ENCODE assay signal across 9 mouse cellular contexts in the genomic region with DNA sequence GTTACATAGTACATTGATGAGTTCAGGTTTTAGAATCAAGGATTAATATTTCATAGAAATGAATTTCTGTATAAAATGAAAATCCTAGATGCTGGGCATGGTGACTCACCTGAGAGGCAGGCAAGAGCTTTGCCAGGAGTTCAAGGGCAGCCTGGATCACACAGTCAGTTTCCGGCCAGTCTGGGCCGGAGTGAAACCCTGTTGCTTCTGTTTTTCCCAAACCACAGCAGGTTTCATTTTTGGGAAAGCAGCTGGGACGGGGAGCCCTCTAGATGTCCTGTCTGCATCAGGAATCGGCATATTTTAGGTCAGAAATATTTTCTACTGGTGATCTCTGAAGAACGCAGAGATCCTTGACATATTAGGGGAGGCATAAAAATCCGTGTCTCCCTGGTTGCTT. TPM values are rescaled to one million over a fixed set of nuclear protein-coding genes. Genes with fewer than 3 reads are reported as not detected.
A peak's percentile ranks its signal among the peaks of the same experiment; 100 is the strongest.
DNase-seq lines count a peak whose midpoint lies in the region; ATAC-seq and TF ChIP-seq lines count a peak whose summit lies in the region.
"Had no signal": no experiment of that assay in that cellular context is flagged by ENCODE, and none has a peak within 500 bp of the region (broad histone marks: within the 10 kb centered on the region; RNA-seq: fewer than 3 reads in every experiment).

No protein-coding gene starts in this region.

- WGBS in forebrain, embryonic 11.5 days: 59% methylated on average over 6 of the region's 6 CpGs
- 55% methylated on average over 6 of the region's 6 CpGs for WGBS in intestine, postnatal 0 days

- no peaks in the 10 kb centered on the region for H3K36me3 ChIP-seq in forebrain, embryonic 11.5 days (ENCODE audit: control insufficient read depth, insufficient read depth, low read length)
- no peaks in the 10 kb centered on the region for H3K36me3 ChIP-seq in intestine, postnatal 0 days (ENCODE audit: control insufficient read depth, insufficient read depth)

- peak overlapping the region; percentile 2; the same call in 1 of the 2 replicates for H3K4me2 ChIP-seq in forebrain, embryonic 11.5 days (ENCODE audit: low read depth, low read length, severe bottlenecking)
- peak overlapping the region; percentile 17; the same call in 1 of the 2 replicates for H3K4me2 ChIP-seq in intestine, postnatal 0 days (replicated peaks; ENCODE audit: low read depth)

- 0 out of 2 replicates have a peak, but pooled peaks have one; percentile 2 for TF ChIP-seq CTCF in intestine, postnatal 0 days (IDR thresholded peaks at IDR 0.05; ENCODE audit: low read depth)

- H3K27me3 ChIP-seq in forebrain, embryonic 11.5 days (ENCODE audit: control insufficient read depth, insufficient read depth, low read length): no peaks in the 10 kb centered on the region
- H3K27me3 ChIP-seq in intestine, postnatal 0 days (replicated peaks; ENCODE audit: control insufficient read depth, insufficient read depth, low read length): no peaks in the 10 kb centered on the region

- intact Hi-C loops in heart, postnatal 14 days (cut with DNase I): no loop called here

- peak overlapping the region; percentile 79 for H3K27ac ChIP-seq in forebrain, embryonic 11.5 days (ENCODE audit: low read depth, low read length)
- peak overlapping the region; percentile 51; the same call in 1 of the 2 replicates for H3K27ac ChIP-seq in intestine, postnatal 0 days (ENCODE audit: low read depth, low read length)

- no peaks in the 10 kb centered on the region for H3K9me3 ChIP-seq in forebrain, embryonic 11.5 days (ENCODE audit: control insufficient read depth, low read length)
- H3K9me3 ChIP-seq in intestine, postnatal 0 days (ENCODE audit: control insufficient read depth): no peaks in the 10 kb centered on the region

- H3K4me1 ChIP-seq in forebrain, embryonic 11.5 days (replicated peaks; ENCODE audit: control insufficient read depth, insufficient read depth, low read length): peaks cover 24% of the 10 kb centered on the region
- H3K4me1 ChIP-seq in intestine, postnatal 0 days (replicated peaks; ENCODE audit: control insufficient read depth, insufficient read depth, low read length): peaks cover 5% of the 10 kb centered on the region; the same call in 1 of the 2 replicates

- no peak overlapping the region for H3K4me3 ChIP-seq in forebrain, embryonic 11.5 days (ENCODE audit: low read depth, low read length)
- peak overlapping the region; percentile 0; the same call in 1 of the 2 replicates for H3K4me3 ChIP-seq in intestine, postnatal 0 days (ENCODE audit: low read depth, low read length)

- DNase-seq in heart, adult 18-20 months: peak; percentile 59 to 63
- no peak for DNase-seq in heart, postnatal 14 days
- DNase-seq in 3134 (ENCODE audit: extremely low read depth, insufficient read length, low spot score): peak; percentile 42
- no peak for DNase-seq in forebrain, embryonic 11.5 days (ENCODE audit: low spot score)
- DNase-seq in right cerebral cortex, postnatal 25 days: no peak
- DNase-seq in frontal cortex, postnatal 36 days (ENCODE audit: low spot score in 2 of 2): no peak
- DNase-seq: right cerebral cortex, postnatal 14 days had no signal

- ATAC-seq in forebrain, embryonic 11.5 days (replicated peaks; ENCODE audit: low FRiP score): no peak
- no peak for ATAC-seq in intestine, postnatal 0 days
- ATAC-seq in megakaryocyte, adult 5-6 weeks (ENCODE audit: poor library complexity, severe bottlenecking): no peak

- H3K9ac ChIP-seq in forebrain, embryonic 11.5 days (ENCODE audit: low read length): no peak overlapping the region; the same call in 1 of the 2 replicates
- no peak overlapping the region for H3K9ac ChIP-seq in intestine, postnatal 0 days (ENCODE audit: low read depth, low read length)

RNA-seq across cellular contexts. Expression of gene Notch2, which starts 29.0 kb away (rescaled TPM):
- 10 to 100 TPM; 15.2 to 17.6 TPM for total RNA-seq in heart, adult 18-20 months (2021)
- total RNA-seq in heart, postnatal 14 days (2021): 10 to 100 TPM; 23.4 to 23.6 TPM
- 27.6 TPM in 2 replicates for polyA plus RNA-seq in forebrain, embryonic 11.5 days (2014; fragmentation: Nextera tagmentation; extraction: Ambion mirVana)
- polyA plus RNA-seq in intestine, postnatal 0 days (2015; fragmentation: Nextera tagmentation; extraction: Ambion mirVana): 4.9 and 5.1 TPM in 2 replicates
- total RNA-seq in megakaryocyte, adult 5-6 weeks (2015): 92.1 and 97.4 TPM in 2 replicates
- 81.7 and 104 TPM in 2 replicates for total RNA-seq in megakaryocyte, adult 5-6 weeks (2017)

Comparison
In these comparisons a context has a peak if more than half of its experiments do, and no peak if none do; other contexts are left out.
1. DNase-seq: peak in heart, adult 18-20 months (2 of 2) and 3134 (single experiment); none in heart, postnatal 14 days (0 of 2), forebrain, embryonic 11.5 days (single experiment), right cerebral cortex, postnatal 25 days (single experiment) and frontal cortex, postnatal 36 days (0 of 2).